Mouse (Mus musculus) heart, adult 2 months (tissue): ENCODE results near the gene F2r.

Source experiments
- CTCF ChIP-seq: fragments of 200-600 bp; IDR thresholded peaks from 2 replicates; pipeline ENCODE4 v1.8.1; 2022; ENCODE audit warnings: antibody characterized with exemption, mild to moderate bottlenecking, moderate library complexity
- EP300 ChIP-seq: fragments of 200-500 bp; IDR thresholded peaks from 2 replicates; pipeline ENCODE4 v1.6.1; 2011; ENCODE audit warnings: low read depth, low read length, control low read depth; ENCODE audit not compliant: insufficient read depth
- POLR2A ChIP-seq: fragments of 200-500 bp; IDR thresholded peaks from 2 replicates; pipeline ENCODE4 v1.6.1; 2011; ENCODE audit warnings: mild to moderate bottlenecking, low read depth, low read length, control low read depth; ENCODE audit not compliant: insufficient read depth

- TF ChIP-seq CTCF (no peak), POLR2A (no peak), EP300 (no peak)
Measured at GRCm38 (mm10) chr13:95557326-95557725, 61.0 kb downstream of the F2r start.
